Mouse (Mus musculus) ES-E14 (cell line): ENCODE measurements around the gene Nbr1. TPM values are rescaled to one million over a fixed set of nuclear protein-coding genes. Genes with fewer than 3 reads are reported as not detected.

Experiments
- DNase-seq: peaks from one replicate; pipeline ENCODE4 v3.0.0-alpha.2; 2013; ENCODE audit warnings: low read depth, low spot score
- H3K27ac ChIP-seq: 2 replicates; pipeline ENCODE4 v1.5.1; 2012; ENCODE audit warnings: low read depth, mild to moderate bottlenecking, low read length, moderate library complexity, mixed read lengths; ENCODE audit not compliant: poor library complexity, insufficient read depth, severe bottlenecking
- H3K36me3 ChIP-seq: 2 replicates; pipeline ENCODE4 v1.6.1; 2012; ENCODE audit warnings: mild to moderate bottlenecking, low read length, moderate library complexity, mixed read lengths; ENCODE audit not compliant: control insufficient read depth, poor library complexity, insufficient read depth, severe bottlenecking
- H3K4me1 ChIP-seq, 2 experiments: fragments of 150-350 bp in 1 of 2; sonication (generic) in 1 of 2; 2 replicates each; pipeline ENCODE4 v1.6.1; 2012; ENCODE audit warnings: low read length in 2 of 2, mild to moderate bottlenecking in 1 of 2, mixed read lengths in 1 of 2; ENCODE audit not compliant: control insufficient read depth in 2 of 2, insufficient read depth in 2 of 2, poor library complexity in 1 of 2
- H3K4me3 ChIP-seq, 2 experiments: fragments of 150-350 bp in 1 of 2; sonication (generic) in 1 of 2; 2 replicates each; pipeline ENCODE4 v1.5.1; 2012; ENCODE audit warnings: low read length in 2 of 2, low read depth in 1 of 2, mild to moderate bottlenecking in 1 of 2, mixed read lengths in 1 of 2; ENCODE audit not compliant: insufficient read depth in 1 of 2, poor library complexity in 1 of 2, severe bottlenecking in 1 of 2
- H3K9ac ChIP-seq: 2 replicates; pipeline ENCODE4 v1.6.1; 2012; ENCODE audit warnings: low read depth, mild to moderate bottlenecking, low read length, mixed read lengths; ENCODE audit not compliant: poor library complexity, insufficient read depth, severe bottlenecking
- H3K9me3 ChIP-seq: fragments of 150-350 bp; sonication (generic); 2 replicates; pipeline ENCODE4 v1.6.1; 2012; ENCODE audit warnings: low read depth, mild to moderate bottlenecking, low read length; ENCODE audit not compliant: control insufficient read depth, insufficient read depth
- CHD2 ChIP-seq: IDR thresholded peaks from 2 replicates; pipeline ENCODE4 v1.6.1; 2014; ENCODE audit warnings: mild to moderate bottlenecking, low read depth, low read length, inconsistent platforms
- HCFC1 ChIP-seq: IDR thresholded peaks from 2 replicates; pipeline ENCODE4 v1.6.1; 2012; ENCODE audit warnings: low read length, inconsistent platforms, borderline replicate concordance; ENCODE audit not compliant: insufficient read depth
- MAFK ChIP-seq: IDR thresholded peaks from 2 replicates; pipeline ENCODE4 v1.6.1; 2014; ENCODE audit warnings: mild to moderate bottlenecking, low read depth, low read length, inconsistent platforms; ENCODE audit not compliant: insufficient read depth
- ZC3H11A ChIP-seq: IDR thresholded peaks from 2 replicates; pipeline ENCODE4 v1.6.1; 2012; ENCODE audit warnings: low read depth, mild to moderate bottlenecking, inconsistent platforms, low read length, borderline replicate concordance
- ZNF384 ChIP-seq: IDR thresholded peaks from 2 replicates; pipeline ENCODE4 v1.6.1; 2012; ENCODE audit warnings: low read depth, low read length, inconsistent platforms
- in situ Hi-C, 2 experiments: fragments of 600-800 bp; cut with MboI; formaldehyde crosslinking; loops; one replicate each; pipeline ENCODE4 v1.15.1; 2025; ENCODE audit warnings: low sequenced_read_pairs in 2 of 2, inconsistent platforms in 1 of 2; ENCODE audit not compliant: unreplicated experiment in 2 of 2
- total RNA-seq: library from RNA; depleted of rRNA; stranded (reverse); fragments of 300-350 nt; gene quantifications from 2 replicates; pipeline ENCODE4 v1.2.3, GENCODE M21; 2012

Nbr1 gene
- total RNA-seq, 1 experiment = 101 TPM

- no peaks in the 10 kb centered on the region for H3K4me1 ChIP-seq
- H3K4me3 ChIP-seq = no peak overlapping the region
- in situ Hi-C loops = no loop called here
- TF ChIP-seq ZC3H11A (no peak), HCFC1 (no peak)
- H3K27ac ChIP-seq = no peak overlapping the region
- DNase-seq = no peak
- H3K9ac ChIP-seq = no peak overlapping the region
- no peaks in the 10 kb centered on the region for H3K9me3 ChIP-seq
- peaks cover 35% of the 10 kb centered on the region for H3K36me3 ChIP-seq
Measured at GRCm38 (mm10) chr11:101519364-101519763, 32.6 kb upstream of the Nbr1 start.

DNA sequence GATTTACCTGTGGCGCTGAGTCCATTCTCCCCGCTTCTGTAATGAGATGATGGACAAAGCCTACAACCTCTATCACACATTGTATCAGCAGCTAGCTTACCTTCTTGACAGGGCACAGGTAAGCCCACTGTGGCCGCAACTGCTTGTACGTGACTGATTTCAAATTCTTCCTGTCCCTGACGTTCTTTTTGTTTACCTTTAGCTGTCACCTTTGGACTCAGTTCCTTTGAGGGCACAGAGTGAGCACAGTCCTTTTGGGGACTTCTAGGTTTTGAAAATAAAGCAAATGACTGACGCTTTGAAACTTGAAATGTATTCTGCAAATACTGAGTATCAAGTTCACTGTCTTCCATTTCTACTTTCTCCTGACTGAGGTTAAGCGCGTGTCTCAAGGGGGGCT lies 27.5 kb upstream of the Nbr1 start:
- Histone ChIP-seq H3K9me3 (no peaks in the 10 kb centered on the region), H3K4me3 (no peak overlapping the region), H3K36me3 (peaks cover 50% of the 10 kb centered on the region), H3K27ac (no peak overlapping the region), H3K9ac (no peak overlapping the region), H3K4me1 (no peaks in the 10 kb centered on the region)
- no peak for DNase-seq
- TF ChIP-seq ZC3H11A = no peak
- in situ Hi-C loops = no loop called here

DNA sequence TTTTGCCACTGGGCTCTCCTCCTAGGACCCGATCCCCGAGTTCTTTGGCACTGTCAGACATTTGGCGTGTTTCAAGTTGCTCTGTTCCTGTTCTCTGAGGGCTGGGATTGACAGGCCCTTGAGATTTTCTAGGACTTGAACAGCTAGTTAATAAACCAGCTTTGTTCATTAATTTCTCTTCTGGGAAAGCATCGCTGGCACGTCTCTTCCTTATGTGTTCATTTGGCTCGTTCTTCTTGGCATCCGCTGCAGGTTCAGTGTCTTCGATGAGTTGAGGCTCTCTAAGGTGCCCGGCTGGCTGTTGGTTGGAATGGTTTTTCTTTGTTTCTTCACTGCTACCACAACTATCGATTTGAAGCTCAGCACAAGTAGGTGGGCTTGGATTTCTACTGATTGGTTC lies 26.9 kb upstream of the Nbr1 start:
- TF ChIP-seq CHD2 = no peak
- no peak for TF ChIP-seq HCFC1
- no peak for TF ChIP-seq ZNF384
- no peak for TF ChIP-seq ZC3H11A
- no peak for TF ChIP-seq MAFK
- H3K4me1 ChIP-seq = no peaks in the 10 kb centered on the region
- DNase-seq = no peak
- no peak overlapping the region for H3K4me3 ChIP-seq
- H3K27ac ChIP-seq = no peak overlapping the region
- no peak overlapping the region for H3K9ac ChIP-seq
- in situ Hi-C loops = no loop called here
- H3K9me3 ChIP-seq = no peaks in the 10 kb centered on the region
- H3K36me3 ChIP-seq = peaks cover 47% of the 10 kb centered on the region

DNA sequence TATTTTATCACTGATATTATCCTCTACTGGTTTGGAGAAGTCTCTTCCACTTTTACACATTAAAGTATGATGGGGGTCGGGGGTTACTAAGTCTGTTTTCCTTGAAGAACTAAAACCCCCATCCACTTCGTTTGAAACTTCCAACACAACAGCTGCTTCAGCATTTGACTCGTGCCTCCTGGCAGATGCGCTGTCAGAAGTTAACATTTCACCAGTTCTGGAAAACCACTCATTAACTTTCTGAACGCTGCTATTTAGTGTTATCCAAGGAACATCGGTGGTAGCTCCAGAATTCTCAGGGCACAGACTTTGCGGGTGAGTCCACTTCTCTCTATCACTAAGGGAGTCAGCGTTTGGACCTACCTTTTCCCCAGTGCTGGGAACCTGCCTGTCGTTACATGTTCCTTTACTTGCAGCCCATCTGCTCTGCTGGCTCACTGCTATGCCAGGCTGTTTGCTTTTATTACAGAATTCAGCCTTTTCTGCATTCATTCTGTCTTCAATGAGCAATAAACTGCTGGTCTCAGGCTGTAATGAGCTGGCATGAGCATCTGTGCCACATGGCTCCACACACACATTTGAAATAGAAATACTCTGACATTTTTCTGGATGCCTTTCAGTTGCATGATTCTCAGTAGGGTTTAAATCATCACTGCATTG lies 25.9 kb upstream of the Nbr1 start:
- H3K9me3 ChIP-seq = no peaks in the 10 kb centered on the region
- no peak overlapping the region for H3K4me3 ChIP-seq
- H3K4me1 ChIP-seq = no peaks in the 10 kb centered on the region
- DNase-seq = no peak
- TF ChIP-seq ZC3H11A = no peak
- no peak for TF ChIP-seq HCFC1
- TF ChIP-seq CHD2 = no peak
- no peak for TF ChIP-seq ZNF384
- TF ChIP-seq MAFK = no peak
- H3K9ac ChIP-seq = no peak overlapping the region
- peaks cover 45% of the 10 kb centered on the region for H3K36me3 ChIP-seq
- in situ Hi-C loops = no loop called here
- H3K27ac ChIP-seq = no peak overlapping the region

DNA sequence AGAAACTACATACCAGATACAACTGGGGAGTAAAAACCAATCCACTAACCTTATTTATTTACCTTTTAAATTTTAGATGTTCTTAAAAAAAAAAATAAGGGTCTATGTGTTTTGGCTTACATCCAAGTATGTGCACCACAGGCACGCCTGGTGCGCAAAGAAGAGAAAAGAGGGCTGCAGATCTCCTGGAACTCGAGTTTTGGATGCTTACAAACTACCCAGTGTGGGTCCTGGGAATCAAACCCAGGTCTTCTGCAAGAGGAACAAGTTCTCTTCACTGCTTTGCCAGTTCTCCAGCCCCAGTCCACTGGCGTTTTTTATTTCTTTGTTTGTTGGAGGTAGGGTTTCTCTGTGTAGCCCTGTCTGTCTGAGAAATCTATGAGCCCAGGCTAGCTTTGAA lies 25.3 kb upstream of the Nbr1 start:
- Histone ChIP-seq H3K36me3 (peaks cover 44% of the 10 kb centered on the region), H3K9me3 (no peaks in the 10 kb centered on the region), H3K4me1 (no peaks in the 10 kb centered on the region), H3K4me3 (no peak overlapping the region), H3K9ac (no peak overlapping the region), H3K27ac (no peak overlapping the region)
- in situ Hi-C loops = no loop called here
- DNase-seq = no peak
- TF ChIP-seq ZC3H11A (no peak), HCFC1 (no peak), MAFK (no peak), ZNF384 (no peak), CHD2 (no peak)
